Mouse (Mus musculus) heart, postnatal 0 days (tissue): Measurements from ENCODE around the gene Ift43.

ENCODE experiments used
- CTCF ChIP-seq: IDR thresholded peaks from 2 replicates; pipeline ENCODE4 v1.5.1; 2016; ENCODE audit warnings: antibody characterized with exemption, control low read depth, low read depth
- EP300 ChIP-seq: IDR thresholded peaks from 2 replicates; pipeline ENCODE4 v1.6.1; 2016; ENCODE audit warnings: antibody characterized with exemption, low read depth

- TF ChIP-seq CTCF (no peak), EP300 (no peak)
These were observed 74.8 kb downstream of the Ift43 start for GRCm38 (mm10) chr12:86157166-86157565.
